8 mouse cellular contexts compared by ENCODE assay signal in genomic region chr7:99140984-99141918, GRCm38 (mm10). TPM values are rescaled to one million over a fixed set of nuclear protein-coding genes. Genes with fewer than 3 reads are reported as not detected.
DNase-seq lines count a peak whose midpoint lies in the region; ATAC-seq and TF ChIP-seq lines count a peak whose summit lies in the region.

Gene Uvrag (minus strand): TSS chr7:99141141.

- H3K79me2 ChIP-seq in C2C12 (ENCODE audit: control insufficient read depth, insufficient read depth), result peaks cover 45% of the 10 kb centered on the region
- H3K79me2 ChIP-seq in liver, adult 2 months (ENCODE audit: control insufficient read depth, insufficient read depth, low read length), result peaks cover 15% of the 10 kb centered on the region; the same call in 1 of the 2 replicates
- peaks cover 32% of the 10 kb centered on the region for H3K79me2 ChIP-seq in myocyte (ENCODE audit: control insufficient read depth, insufficient read depth)

- peak within 1 kb of the TSS; percentile 85 for H3K27ac ChIP-seq in heart, embryonic 11.5 days (ENCODE audit: low read depth, low read length)
- H3K27ac ChIP-seq in kidney, embryonic 16.5 days (ENCODE audit: low read length), result peak within 1 kb of the TSS; percentile 88
- peak within 1 kb of the TSS; percentile 70 for H3K27ac ChIP-seq in liver, adult 2 months (replicated peaks; ENCODE audit: insufficient read depth, low read depth, low read length)

- peak within 1 kb of the TSS; percentile 83 for H3K4me3 ChIP-seq in C2C12 (ENCODE audit: insufficient read depth, poor library complexity, severe bottlenecking)
- H3K4me3 ChIP-seq in erythroblast, embryonic 14.5 days (replicated peaks), result peak within 1 kb of the TSS; percentile 93
- H3K4me3 ChIP-seq in heart, embryonic 11.5 days (ENCODE audit: low read depth, low read length), result peak within 1 kb of the TSS; percentile 95
- peak within 1 kb of the TSS; percentile 97 for H3K4me3 ChIP-seq in kidney, embryonic 16.5 days (ENCODE audit: low read length)
- H3K4me3 ChIP-seq in liver, adult 2 months (ENCODE audit: insufficient read depth, low read depth, low read length), result peak within 1 kb of the TSS; percentile 77
- peak within 1 kb of the TSS; percentile 48 for H3K4me3 ChIP-seq in myocyte

- H3K4me2 ChIP-seq in heart, embryonic 11.5 days, result peak within 1 kb of the TSS; percentile 89
- H3K4me2 ChIP-seq in kidney, embryonic 16.5 days (replicated peaks; ENCODE audit: low read depth, low read length), result peak within 1 kb of the TSS; percentile 91
- H3K4me2 ChIP-seq in myocyte (ENCODE audit: low read depth), result peak within 1 kb of the TSS; percentile 92

- peak; percentile 57; the same call in 1 of the 2 replicates for TF ChIP-seq POLR2A in brain, embryonic 14.5 days (IDR thresholded peaks at IDR 0.05; ENCODE audit: borderline replicate concordance, extremely low read depth, insufficient read depth, insufficient read length, poor library complexity, severe bottlenecking)
- TF ChIP-seq POLR2A in liver, adult 2 months (IDR thresholded peaks at IDR 0.05; ENCODE audit: extremely low read depth, insufficient read depth, low read length), result peak; percentile 96
- TF ChIP-seq POLR2A in myocyte (IDR thresholded peaks at IDR 0.05; ENCODE audit: insufficient read length, low read depth), result peak; percentile 76

- no peaks in the 10 kb centered on the region for H3K9me3 ChIP-seq in erythroblast, embryonic 14.5 days (ENCODE audit: control insufficient read depth, low read length)
- no peaks in the 10 kb centered on the region for H3K9me3 ChIP-seq in heart, embryonic 11.5 days (replicated peaks; ENCODE audit: control insufficient read depth, low read length)
- H3K9me3 ChIP-seq in kidney, embryonic 16.5 days (ENCODE audit: low read length), result no peaks in the 10 kb centered on the region

- H3K79me3 ChIP-seq in C2C12 (ENCODE audit: low read depth), result peaks cover 25% of the 10 kb centered on the region

- peak within 1 kb of the TSS; percentile 93 for H3ac ChIP-seq in C2C12 (ENCODE audit: control insufficient read depth, insufficient read length, low read depth)
- peak within 1 kb of the TSS; percentile 55 for H3ac ChIP-seq in myocyte (ENCODE audit: control insufficient read depth, insufficient read length)

- ATAC-seq in heart, embryonic 11.5 days (replicated peaks; ENCODE audit: insufficient number of reproducible peaks, low FRiP score, low TSS enrichment), result peak; percentile 98
- peak; percentile 99 for ATAC-seq in kidney, embryonic 16.5 days (ENCODE audit: low FRiP score, low TSS enrichment)

- H3K27me3 ChIP-seq in C2C12 (ENCODE audit: control insufficient read depth, insufficient read depth, insufficient read length), result no peaks in the 10 kb centered on the region
- peaks cover 5% of the 10 kb centered on the region; the same call in 1 of the 2 replicates for H3K27me3 ChIP-seq in erythroblast, embryonic 14.5 days (ENCODE audit: control insufficient read depth)
- no peaks in the 10 kb centered on the region for H3K27me3 ChIP-seq in heart, embryonic 11.5 days (ENCODE audit: control insufficient read depth, insufficient read depth, low read length)
- no peaks in the 10 kb centered on the region for H3K27me3 ChIP-seq in kidney, embryonic 16.5 days (ENCODE audit: insufficient read depth, low read length)
- H3K27me3 ChIP-seq in liver, adult 2 months (ENCODE audit: control insufficient read depth, insufficient read depth, low read length), result no peaks in the 10 kb centered on the region
- no peaks in the 10 kb centered on the region for H3K27me3 ChIP-seq in myocyte (ENCODE audit: control insufficient read depth, insufficient read depth, insufficient read length)
- no peaks in the 10 kb centered on the region for H3K27me3 ChIP-seq in splenic B cell, adult 2 months (ENCODE audit: control insufficient read depth, insufficient read depth, low read length, poor library complexity, severe bottlenecking)

- peaks cover 34% of the 10 kb centered on the region for H3K4me1 ChIP-seq in erythroblast, embryonic 14.5 days (ENCODE audit: control insufficient read depth)
- H3K4me1 ChIP-seq in heart, embryonic 11.5 days (ENCODE audit: control insufficient read depth, insufficient read depth, low read length), result peaks cover 13% of the 10 kb centered on the region
- peaks cover 20% of the 10 kb centered on the region for H3K4me1 ChIP-seq in kidney, embryonic 16.5 days (ENCODE audit: insufficient read depth, low read length)
- peaks cover 20% of the 10 kb centered on the region for H3K4me1 ChIP-seq in liver, adult 2 months (ENCODE audit: control insufficient read depth, insufficient read depth, low read length)

- 1% methylated on average over 51 of the region's 51 CpGs for WGBS in heart, embryonic 11.5 days (ENCODE audit: insufficient replicate concordance)
- WGBS in kidney, embryonic 16.5 days, result under 1% methylated on average over 51 of the region's 51 CpGs
- WGBS in liver, adult 2 months, result under 1% methylated on average over 51 of the region's 51 CpGs

- H3K36me3 ChIP-seq in C2C12 (ENCODE audit: control insufficient read depth, insufficient read depth), result no peaks in the 10 kb centered on the region
- peaks cover 3% of the 10 kb centered on the region for H3K36me3 ChIP-seq in erythroblast, embryonic 14.5 days (ENCODE audit: control insufficient read depth)
- H3K36me3 ChIP-seq in heart, embryonic 11.5 days (ENCODE audit: control insufficient read depth, insufficient read depth, low read length), result no peaks in the 10 kb centered on the region
- H3K36me3 ChIP-seq in kidney, embryonic 16.5 days (ENCODE audit: insufficient read depth, low read length), result no peaks in the 10 kb centered on the region
- H3K36me3 ChIP-seq in liver, adult 2 months (ENCODE audit: control insufficient read depth, insufficient read depth, low read length), result no peaks in the 10 kb centered on the region
- no peaks in the 10 kb centered on the region for H3K36me3 ChIP-seq in myocyte (ENCODE audit: control insufficient read depth, insufficient read depth)
- no peaks in the 10 kb centered on the region; the same call in 1 of the 2 replicates for H3K36me3 ChIP-seq in splenic B cell, adult 2 months (ENCODE audit: control insufficient read depth, insufficient read depth, low read length, poor library complexity, severe bottlenecking)

- peak; percentile 100 for DNase-seq in brain, embryonic 14.5 days (ENCODE audit: low read depth)
- DNase-seq in liver, adult 2 months (ENCODE audit: extremely low read depth, low read depth, low spot score), result peak; percentile 100
- DNase-seq in splenic B cell, adult 2 months (ENCODE audit: low read depth, low spot score), result peak; percentile 99

- peak within 1 kb of the TSS; percentile 92 for H3K9ac ChIP-seq in heart, embryonic 11.5 days (ENCODE audit: low read depth, low read length)
- H3K9ac ChIP-seq in kidney, embryonic 16.5 days (replicated peaks; ENCODE audit: low read length), result peak within 1 kb of the TSS; percentile 93
- peak within 1 kb of the TSS; percentile 84 for H3K9ac ChIP-seq in liver, adult 2 months (ENCODE audit: low read depth, low read length)

- no peak for TF ChIP-seq CTCF in C2C12 (IDR thresholded peaks at IDR 0.05; ENCODE audit: control insufficient read depth, insufficient read depth, insufficient read length)
- TF ChIP-seq CTCF in brain, embryonic 14.5 days (IDR thresholded peaks at IDR 0.05; ENCODE audit: borderline replicate concordance, extremely low read depth, insufficient read depth, insufficient read length), result no peak
- TF ChIP-seq CTCF in liver, adult 2 months (IDR thresholded peaks at IDR 0.05; ENCODE audit: low read depth, low read length), result no peak

TF ChIP-seq in C2C12, 6 proteins besides CTCF, POLR2A, EP300 and RAD21:
- TF ChIP-seq MAX (IDR thresholded peaks at IDR 0.05), result no peak
- no peak for TF ChIP-seq FOSL1 (IDR thresholded peaks at IDR 0.05; ENCODE audit: insufficient read depth, low read length, poor library complexity, severe bottlenecking)
- peak; percentile 99 for TF ChIP-seq USF1 (IDR thresholded peaks at IDR 0.05; ENCODE audit: low read depth)

TF ChIP-seq in myocyte, 11 proteins besides CTCF, POLR2A, EP300 and RAD21:
- no peak for TF ChIP-seq CEBPB (IDR thresholded peaks at IDR 0.05; ENCODE audit: insufficient read depth, poor library complexity, severe bottlenecking)
- peak; percentile 98 for TF ChIP-seq USF1 (IDR thresholded peaks at IDR 0.05; ENCODE audit: low read depth)
- TF ChIP-seq POLR2AphosphoS2 (IDR thresholded peaks at IDR 0.05; ENCODE audit: insufficient read length, low read depth), result peak; percentile 60
- TF ChIP-seq MAX (IDR thresholded peaks at IDR 0.05; ENCODE audit: low read depth), result no peak
- no peak for TF ChIP-seq MYOD1 (IDR thresholded peaks at IDR 0.05; ENCODE audit: control insufficient read depth in 1 of 3, insufficient read length in 2 of 3, low read depth in 2 of 3)
- TF ChIP-seq REST (IDR thresholded peaks at IDR 0.05; ENCODE audit: insufficient read depth, insufficient read length), result no peak
- peak; percentile 61 for TF ChIP-seq E2F4 (IDR thresholded peaks at IDR 0.05; ENCODE audit: insufficient read depth)
- no peak for TF ChIP-seq TCF3 (IDR thresholded peaks at IDR 0.05; ENCODE audit: insufficient read length, low read depth)
- TF ChIP-seq SRF (IDR thresholded peaks at IDR 0.05; ENCODE audit: control insufficient read depth, insufficient read length, low read depth), result peak; percentile 53
TF ChIP-seq in myocyte: peak in this region for 4.

RNA-seq across cellular contexts. Expression of gene Uvrag, which starts in this region (rescaled TPM):
- polyA plus RNA-seq in C2C12 (2012; fragmentation: generic; extraction: Trizol) (9.0 TPM), myocyte (2012; fragmentation: generic; extraction: Trizol) (9.0 TPM)
- 10.1 and 12.3 TPM in 2 replicates for polyA plus RNA-seq in brain, embryonic 14.5 days (2012; rRNA removed)
- polyA plus RNA-seq in erythroblast, embryonic 14.5 days (2012), result 0.36 and 0.43 TPM in 2 replicates
- polyA plus RNA-seq in heart, embryonic 11.5 days (2014; fragmentation: Nextera tagmentation; extraction: Ambion mirVana), result 14.5 and 16.7 TPM in 2 replicates
- 16.6 and 18.7 TPM in 2 replicates for polyA plus RNA-seq in kidney, embryonic 16.5 days (2015; fragmentation: Nextera tagmentation; extraction: Ambion mirVana)
- total RNA-seq in liver, adult 2 months (2014; rRNA removed), result 18.3 and 19.9 TPM in 2 replicates
- polyA plus RNA-seq in liver, adult 2 months (2012; rRNA removed), result 11.4 and 12.2 TPM in 2 replicates

Comparison
In these comparisons a context has a peak if more than half of its experiments do, and no peak if none do; other contexts are left out.
1. Peak in every context shown above with its lines: DNase-seq, ATAC-seq, H3K4me3 ChIP-seq and H3K27ac ChIP-seq.